Mouse (Mus musculus) kidney, postnatal 4 days (tissue): ENCODE data around the gene Ubxn7.

Experiments
- DNase-seq, 2 experiments: peaks; one replicate each; pipeline ENCODE4 v3.0.0; 2021; ENCODE audit warnings: mixed read lengths in 2 of 2

The Ubxn7 gene

DNA sequence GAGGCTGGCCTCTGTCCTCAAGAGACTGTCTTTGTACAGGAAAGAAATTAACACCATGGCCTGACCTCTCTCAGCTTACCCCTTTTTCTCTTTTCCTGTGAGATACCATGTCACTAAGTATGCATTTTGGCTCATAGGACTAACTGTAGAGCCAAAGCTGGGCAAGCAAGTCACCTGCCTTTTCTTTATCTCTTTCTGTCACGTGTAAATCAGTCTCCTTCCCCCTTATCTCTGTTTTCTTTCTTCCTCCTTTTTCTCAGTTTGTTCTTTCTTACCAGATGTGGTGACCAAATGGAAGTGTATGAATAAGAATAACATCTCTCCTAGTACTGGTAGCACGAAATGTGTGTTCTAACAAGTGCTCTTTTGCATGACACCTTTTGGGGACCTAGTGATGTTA, 52.8 kb downstream of the Ubxn7 start:
- DNase-seq, result no peak

DNA sequence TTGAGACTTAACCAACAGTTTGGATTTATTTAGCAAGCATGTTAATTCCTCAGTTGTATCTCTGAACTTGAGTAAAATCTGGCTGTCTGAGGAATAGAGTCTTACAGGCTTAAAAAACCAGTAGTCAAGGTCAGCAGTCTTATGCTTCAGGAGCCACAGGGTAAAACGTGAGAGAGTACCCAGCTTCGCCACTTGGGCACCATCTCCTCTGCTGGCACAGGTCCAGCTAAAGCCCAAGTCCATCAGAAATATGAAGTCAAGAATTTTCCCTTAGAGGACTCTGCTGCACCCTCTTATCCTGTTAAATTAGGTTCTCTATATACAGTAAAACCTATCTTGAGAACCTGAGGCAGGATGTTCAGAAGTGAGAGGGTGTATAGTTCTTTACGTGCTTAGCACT, 54.8 kb downstream of the Ubxn7 start:
- peak; percentile 15 to 27 for DNase-seq

- DNase-seq, result no peak
Observed at GRCm38 (mm10) chr16:32389049-32389448, 57.0 kb downstream of the Ubxn7 start.

DNA sequence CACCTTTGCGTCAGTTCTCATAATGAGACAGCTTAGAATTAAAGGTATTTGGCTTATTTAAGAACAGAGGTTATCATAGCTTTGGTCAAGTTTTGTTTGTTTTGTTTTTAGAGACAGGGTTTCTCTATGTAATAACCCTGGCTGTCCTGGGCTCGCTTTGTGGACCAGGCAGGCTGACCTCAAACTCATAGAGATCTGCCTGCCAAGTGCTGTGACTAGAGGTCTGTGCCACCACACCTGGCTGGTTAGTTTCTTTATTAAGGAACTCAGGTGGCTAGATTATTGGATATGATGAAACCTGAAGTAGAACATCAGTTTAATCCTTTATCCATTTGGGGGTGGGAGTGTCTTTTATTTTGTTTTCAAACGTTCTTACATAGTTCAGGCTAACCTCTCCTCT, 57.8 kb downstream of the Ubxn7 start:
- DNase-seq, result no peak

DNA sequence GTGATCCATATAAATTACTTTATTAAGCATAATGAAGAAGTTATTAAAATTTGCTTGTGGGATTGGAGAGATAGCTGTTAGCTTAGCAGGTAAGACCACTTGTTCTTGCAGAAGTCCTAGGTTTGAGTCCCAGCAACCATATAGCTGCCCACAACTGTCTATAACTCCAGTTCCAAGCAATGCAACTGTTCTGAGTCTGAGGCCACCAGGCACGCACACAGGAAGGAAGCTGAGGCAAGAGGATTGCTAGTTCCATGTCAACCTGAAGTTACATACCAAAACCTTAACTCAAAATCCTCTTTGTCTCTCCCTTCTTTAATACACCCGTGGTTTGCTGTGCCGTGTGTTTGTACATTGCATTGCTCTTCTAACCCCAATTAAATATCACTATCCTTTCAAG, 58.8 kb downstream of the Ubxn7 start:
- DNase-seq, result no peak

DNA sequence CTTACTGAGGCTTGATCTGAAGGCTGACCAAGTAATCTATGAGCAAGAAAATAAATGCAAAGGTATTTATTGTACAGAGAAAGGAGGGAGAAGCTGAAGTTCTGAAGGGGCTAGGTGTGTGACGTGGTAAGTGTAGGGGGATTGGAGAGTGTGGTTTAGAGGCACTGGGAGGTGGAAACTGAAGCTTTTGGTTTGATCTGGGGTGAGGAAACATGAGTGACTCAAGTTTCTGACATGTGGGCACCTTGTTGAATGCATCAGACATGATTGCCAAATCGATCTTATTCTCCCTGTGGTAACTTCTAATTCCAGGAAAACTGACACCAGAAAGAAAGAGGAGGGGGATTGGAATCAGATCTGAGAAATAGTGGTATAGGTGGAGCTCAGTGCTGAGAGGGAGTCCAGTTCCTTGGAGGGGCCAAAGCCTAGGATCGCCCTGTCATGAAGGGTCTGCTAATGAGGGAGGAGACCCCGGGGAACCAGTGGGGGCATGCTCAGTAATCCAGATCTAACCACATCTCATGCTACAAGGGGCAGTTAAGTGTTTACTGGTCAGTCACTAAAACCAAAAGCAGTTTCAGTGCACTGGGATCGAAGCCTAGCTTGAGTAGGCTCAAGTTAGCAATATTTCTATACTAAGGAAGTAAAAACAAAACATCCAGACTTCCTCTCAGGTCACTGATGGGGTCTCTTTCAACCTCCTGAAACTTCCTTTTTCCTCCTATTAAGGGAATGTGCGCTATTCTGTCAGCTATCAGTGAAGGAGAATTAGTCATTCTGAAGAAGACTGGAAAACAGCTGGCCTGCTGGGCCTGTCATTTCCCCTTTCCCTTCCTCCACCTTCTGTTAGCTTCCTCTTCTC, 63.9 kb downstream of the Ubxn7 start:
- no peak for DNase-seq

DNA sequence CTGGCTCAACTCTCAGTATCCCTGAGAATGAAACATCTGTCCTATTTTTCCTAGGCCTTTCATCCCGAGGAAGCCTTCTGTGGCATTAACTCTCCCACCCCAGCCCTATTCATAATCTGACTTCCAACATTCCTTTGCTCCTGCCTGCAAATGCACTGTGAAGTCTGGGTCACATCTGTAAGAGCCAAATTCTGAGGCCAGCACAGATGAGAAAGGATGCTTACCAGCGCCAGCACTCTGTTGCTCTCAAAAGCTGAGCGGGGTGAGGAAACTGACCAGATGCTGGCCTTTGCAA, 64.4 kb downstream of the Ubxn7 start:
- peak in 1 of 2 experiments; percentile 5 for DNase-seq

DNA sequence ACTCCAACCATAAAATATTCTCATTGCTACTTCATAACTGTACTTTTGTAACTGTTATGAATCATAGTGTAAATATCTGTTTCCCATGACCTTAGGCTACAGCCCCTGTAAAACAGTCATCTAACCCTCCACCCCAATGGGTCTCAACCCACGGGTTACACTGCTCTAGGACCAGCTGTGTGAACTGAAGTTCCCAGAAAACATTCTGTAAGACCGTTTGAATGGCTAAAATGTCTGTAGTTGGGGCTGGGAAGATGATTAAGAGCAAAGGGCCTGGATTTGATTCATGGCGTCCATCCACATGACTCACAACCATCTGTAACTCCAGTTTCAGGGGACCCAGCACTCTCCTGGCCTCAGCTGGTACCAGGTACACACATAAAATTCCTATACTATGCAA, 66.1 kb downstream of the Ubxn7 start:
- DNase-seq, result no peak

GRCm38 (mm10) chr16:32400267-32400666, 68.2 kb downstream of the Ubxn7 start, which contains the start of gene Tm4sf19:
TSS of gene Tm4sf19 (plus strand) at chr16:32400506.
- DNase-seq, result no peak

GRCm38 (mm10) chr16:32401335-32401965, 69.4 kb downstream of the Ubxn7 start:
- no peak for DNase-seq

DNA sequence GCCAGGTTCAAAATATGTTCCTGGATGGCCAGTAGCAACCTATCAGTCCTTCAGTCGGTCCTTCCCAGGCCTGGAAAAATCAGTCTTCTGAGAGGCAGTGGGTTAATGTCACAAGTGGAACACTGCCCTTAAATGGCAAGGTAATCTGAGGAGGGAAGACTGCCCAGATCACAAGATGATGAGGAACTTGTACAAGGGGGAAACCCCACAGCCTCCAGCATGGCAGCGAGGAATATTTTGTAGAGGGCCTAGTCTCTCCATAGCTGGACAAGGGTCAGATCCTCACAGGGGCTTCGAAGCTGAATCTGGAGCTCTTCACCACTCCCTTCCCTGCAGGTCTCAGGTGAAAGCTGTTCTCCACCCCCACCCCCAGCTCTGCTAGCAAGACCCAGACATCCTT, 70.8 kb downstream of the Ubxn7 start:
- DNase-seq, result no peak

GRCm38 (mm10) chr16:32405716-32406115, 73.7 kb downstream of the Ubxn7 start:
- no peak for DNase-seq

DNA sequence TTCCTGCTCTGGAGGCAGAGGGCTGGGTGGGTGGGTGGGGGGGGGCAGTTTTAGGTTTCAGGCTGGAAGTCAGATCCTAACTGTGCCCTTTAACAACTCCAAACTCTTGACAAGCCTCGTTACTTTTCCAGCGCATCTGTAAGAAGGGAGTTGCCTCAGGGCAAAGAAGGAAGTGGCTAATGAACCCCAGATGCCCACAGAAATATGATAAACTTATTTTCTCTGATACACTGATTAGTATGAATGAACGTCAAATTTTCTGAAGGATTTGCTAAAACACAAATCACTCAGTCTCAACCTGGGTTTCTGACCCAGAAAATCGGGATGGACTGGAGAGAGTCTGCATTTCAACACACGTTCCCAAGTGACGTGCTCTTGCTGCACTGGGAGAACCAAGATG, 74.6 kb downstream of the Ubxn7 start:
- DNase-seq, result no peak

GRCm38 (mm10) chr16:32407730-32408129, 75.7 kb downstream of the Ubxn7 start:
- no peak for DNase-seq

DNA sequence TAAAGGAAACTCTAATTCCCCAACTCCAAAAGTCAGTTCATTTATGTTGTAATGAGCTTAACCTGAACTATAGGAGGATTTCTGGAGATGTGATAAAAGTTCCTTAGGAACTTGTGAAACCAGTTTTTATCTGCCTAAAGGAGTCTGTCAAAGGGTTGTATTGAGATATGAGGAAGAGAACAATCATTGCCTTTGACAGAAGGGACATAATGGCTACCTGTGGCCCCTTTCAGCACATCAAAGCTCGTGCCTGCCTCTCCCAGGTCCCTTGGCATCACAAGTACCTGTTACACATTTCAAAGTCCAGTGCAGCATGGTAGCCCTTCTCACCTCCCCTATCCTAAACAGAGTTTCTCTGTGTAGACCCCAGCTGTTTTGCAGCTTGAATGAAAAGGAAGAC, 85.4 kb downstream of the Ubxn7 start:
- no peak for DNase-seq

DNA sequence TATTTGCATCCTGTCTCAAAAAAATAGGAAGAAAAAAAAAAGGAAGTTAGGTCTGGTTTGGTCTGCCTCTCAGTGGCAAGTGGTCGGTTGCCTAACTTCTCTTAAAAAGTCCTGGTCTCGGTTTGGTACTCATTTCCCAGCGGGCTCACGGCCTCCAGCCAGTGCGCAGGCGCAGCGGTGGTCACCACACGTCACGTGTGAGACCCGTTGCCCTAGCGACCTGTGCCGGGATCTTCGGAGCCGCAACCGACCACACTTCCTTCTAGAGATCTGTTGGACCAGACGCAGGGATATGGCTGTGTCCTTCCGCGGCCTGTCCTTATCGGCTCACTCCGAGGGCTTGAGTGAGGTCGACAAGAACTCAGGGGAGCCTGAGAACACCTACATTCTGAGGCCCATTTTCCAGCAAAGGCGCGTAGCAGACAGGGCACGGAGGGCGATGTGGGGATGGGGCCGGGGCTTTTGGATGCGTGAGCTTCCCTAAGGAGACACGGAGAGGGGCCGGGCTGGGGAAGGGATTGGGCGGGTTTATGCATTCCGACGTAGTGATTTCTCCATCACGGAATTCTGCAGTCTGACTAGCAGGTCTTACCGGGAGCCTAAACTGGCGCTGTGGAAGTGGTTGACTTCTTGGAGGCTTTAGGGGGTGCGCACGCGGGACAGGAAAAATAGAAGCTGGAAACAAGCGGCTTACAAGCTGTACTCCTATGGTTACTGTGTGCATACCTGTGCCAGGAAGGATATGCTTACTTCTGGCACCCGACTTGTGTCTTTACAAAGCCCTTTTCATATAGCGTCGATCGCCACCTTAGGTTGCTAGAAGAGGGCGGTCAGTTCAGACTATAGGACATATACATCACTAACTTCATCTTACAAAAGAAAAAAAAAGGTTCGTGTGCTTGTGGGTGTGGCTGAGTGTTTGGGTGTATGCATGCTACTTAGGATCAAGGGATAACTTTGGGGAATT, 87.7 kb downstream of the Ubxn7 start, which contains the start of gene Tctex1d2:
TSS of gene Tctex1d2 (plus strand) at position 186 of the 967 bp plus-strand sequence.
- DNase-seq, result peak; percentile 96 to 98

DNA sequence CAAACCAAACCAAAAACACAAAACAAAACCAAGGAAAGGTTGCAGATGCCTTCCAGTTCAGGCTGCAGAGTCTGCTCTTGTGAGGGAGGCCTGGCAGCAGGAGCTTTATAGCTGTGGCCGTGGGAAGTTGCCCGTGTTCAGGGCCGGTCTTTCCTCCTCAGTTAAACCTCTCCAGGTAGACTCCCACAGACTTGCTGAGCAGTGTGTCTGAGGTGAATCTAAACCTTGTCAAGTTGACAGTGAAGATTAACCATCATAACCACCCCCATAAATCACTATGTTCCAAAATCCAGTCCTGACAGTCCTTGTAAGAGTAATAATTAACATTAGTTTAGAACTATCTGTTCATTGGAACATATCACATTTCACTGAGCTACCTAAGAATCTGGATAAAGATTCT, 95.4 kb downstream of the Ubxn7 start:
- DNase-seq, result no peak

DNA sequence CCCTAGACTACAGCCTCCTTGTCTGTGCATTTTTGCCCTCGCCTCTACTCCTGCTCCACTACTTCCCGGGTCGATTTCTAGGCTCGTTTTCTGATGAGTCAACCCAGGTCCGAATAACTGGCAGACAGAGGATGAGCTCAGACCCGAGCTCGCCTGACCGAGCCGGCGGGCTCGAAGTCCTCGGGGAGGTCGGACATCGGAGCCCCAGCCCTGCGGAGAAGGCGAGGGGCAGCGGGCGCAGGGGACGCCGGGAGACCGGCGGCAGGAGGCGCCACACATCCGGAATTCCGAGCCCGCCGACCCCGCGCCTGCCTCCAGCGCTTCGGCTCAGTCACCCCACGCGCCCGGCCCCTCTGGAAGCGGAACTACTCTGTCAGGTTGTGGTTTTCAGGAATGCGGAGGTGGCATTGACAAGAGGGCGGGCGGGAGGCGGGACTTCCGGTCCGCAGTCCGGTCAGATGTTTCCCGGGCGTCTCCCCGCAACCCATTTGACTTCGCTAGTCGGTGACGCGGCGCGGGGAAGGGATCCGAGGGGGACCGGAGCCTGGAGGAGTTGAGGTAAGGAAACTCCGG, 98.5 kb downstream of the Ubxn7 start, which contains the start of gene Pcyt1a:
TSS of gene Pcyt1a (plus strand) at position 448 of the 573 bp plus-strand sequence.
- DNase-seq, result peak; percentile 94 to 97

GRCm38 (mm10) chr16:32431047-32431591, 99.1 kb downstream of the Ubxn7 start:
- no peak for DNase-seq

DNA sequence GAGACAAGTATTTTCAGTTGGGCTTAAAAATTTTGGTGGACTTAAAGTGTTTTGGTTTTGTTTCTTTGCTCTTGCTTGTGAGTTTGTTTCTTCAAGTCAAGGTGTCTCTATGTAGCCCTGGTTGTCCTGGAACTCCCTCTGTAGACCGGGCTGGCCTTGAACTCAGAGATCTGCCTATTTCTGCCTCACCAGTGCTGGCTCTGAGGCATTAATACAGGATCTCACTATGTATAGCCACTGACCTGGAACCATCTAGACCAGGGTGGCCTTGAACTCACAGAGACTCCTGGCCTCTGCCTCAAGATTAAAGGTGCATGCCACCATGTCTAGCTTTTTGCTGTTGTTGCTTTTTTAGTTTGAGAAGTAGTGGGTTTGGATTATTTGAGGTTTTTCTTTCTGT, 99.9 kb downstream of the Ubxn7 start:
- DNase-seq, result no peak

DNA sequence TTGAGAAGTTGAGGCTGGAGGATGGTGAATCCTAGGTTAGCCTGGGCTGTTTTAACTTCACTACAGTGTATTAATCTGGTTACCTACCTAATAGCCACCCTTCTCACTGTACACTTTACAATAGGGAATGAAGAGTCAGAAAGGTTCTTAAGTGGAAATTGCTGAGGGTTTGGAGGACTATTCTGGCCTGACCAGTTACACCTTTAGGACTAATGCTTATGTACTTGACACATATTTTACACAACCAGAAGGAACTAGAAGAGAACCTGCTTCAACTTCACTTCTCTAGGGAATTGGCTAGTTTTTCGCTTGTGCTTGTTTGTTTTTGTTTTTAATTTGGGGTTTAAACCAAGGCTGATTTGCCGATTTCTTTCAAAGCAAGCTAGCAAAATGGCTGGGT, 101.1 kb downstream of the Ubxn7 start:
- DNase-seq, result no peak

DNA sequence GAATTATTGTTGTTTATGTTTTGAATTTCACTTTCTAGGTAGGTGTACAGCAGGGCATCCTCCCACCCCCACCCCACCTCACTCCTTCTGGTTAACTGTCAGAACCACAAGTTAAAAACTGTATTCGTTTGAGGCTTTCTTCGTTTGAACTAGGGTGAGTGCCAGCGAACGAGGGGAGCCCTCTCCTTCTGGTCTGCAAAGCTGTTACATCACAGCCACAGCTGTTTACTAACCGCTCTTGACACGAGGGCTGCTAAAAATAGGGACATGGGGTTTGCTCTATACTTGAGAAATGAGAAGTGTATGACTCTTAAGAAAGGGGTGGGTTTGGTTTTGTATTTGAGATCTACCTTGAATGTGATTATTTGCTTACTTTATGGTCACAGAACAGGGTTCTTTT, 102.0 kb downstream of the Ubxn7 start:
- DNase-seq, result no peak

DNA sequence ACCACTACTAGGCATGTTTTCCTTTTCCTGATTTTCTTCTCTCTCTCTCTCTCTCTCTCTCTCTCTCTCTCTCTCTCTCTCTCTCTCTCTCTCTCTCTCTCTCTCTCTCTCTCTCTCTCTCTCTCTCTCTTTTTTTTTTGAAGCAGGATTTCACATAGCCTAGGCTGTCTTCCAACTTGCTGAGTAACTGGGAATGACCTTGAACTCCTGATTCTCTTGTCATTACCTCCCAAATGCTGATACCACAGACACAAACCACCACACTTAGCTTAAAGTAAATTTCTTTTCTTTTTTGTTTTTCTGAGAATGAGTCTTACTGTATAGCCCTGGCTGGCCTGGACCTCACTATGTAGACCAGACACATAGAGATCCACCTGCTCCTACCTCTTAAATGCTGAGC, 102.6 kb downstream of the Ubxn7 start:
- DNase-seq, result no peak
